Mouse (Mus musculus): ENCODE results near the gene Cep57l1. TPM values are rescaled to one million over a fixed set of nuclear protein-coding genes. Genes with fewer than 3 reads are reported as not detected.

Gene Cep57l1
- polyA plus RNA-seq, 1 experiment from 2014 or later = 5.3 TPM

GRCm38 (mm10) chr10:41830851-41831522 is 21.3 kb upstream of the Cep57l1 start:
- no peak for ATAC-seq (ENCODE audit: low FRiP score, low TSS enrichment)
- Histone ChIP-seq H3K4me2 (replicated peaks; ENCODE audit: low read depth) (no peak overlapping the region), H3K9ac (ENCODE audit: low read length) (no peak overlapping the region), H3K4me3 (ENCODE audit: low read depth, low read length) (no peak overlapping the region), H3K4me1 (replicated peaks; ENCODE audit: control insufficient read depth, insufficient read depth) (no peaks in the 10 kb centered on the region), H3K36me3 (ENCODE audit: control insufficient read depth, insufficient read depth, low read length) (no peaks in the 10 kb centered on the region), H3K27ac (replicated peaks) (no peak overlapping the region), H3K27me3 (ENCODE audit: control insufficient read depth, insufficient read depth, low read length) (no peaks in the 10 kb centered on the region), H3K9me3 (ENCODE audit: control insufficient read depth, low read length) (no peaks in the 10 kb centered on the region)
- TF ChIP-seq EP300 (optimal IDR thresholded peaks at IDR 0.05) = no peak
- TF ChIP-seq CTCF (IDR thresholded peaks at IDR 0.05; ENCODE audit: low read depth) = peak; percentile 93
- peak; percentile 53 for DNase-seq (ENCODE audit: low spot score)
- WGBS = 45% methylated on average over 9 of the region's 9 CpGs

DNA sequence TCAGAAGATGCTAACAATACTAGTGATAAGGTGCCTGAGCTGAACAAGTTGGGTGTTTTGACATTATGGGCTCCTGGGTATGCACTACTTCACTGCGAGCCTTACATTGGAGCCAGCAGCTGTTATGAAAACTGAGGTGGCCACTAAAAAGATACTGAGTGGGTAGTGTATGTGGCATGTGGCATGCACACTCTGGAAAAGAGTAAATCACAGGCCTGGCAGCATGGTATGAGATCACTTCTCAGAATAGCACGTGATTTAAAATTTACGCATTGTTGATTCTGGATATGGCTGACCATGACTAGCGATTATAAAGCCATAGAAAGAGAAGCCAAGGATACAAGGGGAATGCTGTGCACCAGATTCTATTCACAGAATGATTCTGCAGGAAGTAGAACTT is 20.8 kb upstream of the Cep57l1 start:
- TF ChIP-seq EP300 (optimal IDR thresholded peaks at IDR 0.05) (no peak), CTCF (IDR thresholded peaks at IDR 0.05; ENCODE audit: low read depth) (no peak)
- H3K27me3 ChIP-seq (ENCODE audit: control insufficient read depth, insufficient read depth, low read length) = no peaks in the 10 kb centered on the region
- H3K4me3 ChIP-seq (ENCODE audit: low read depth, low read length) = no peak overlapping the region
- no peak for DNase-seq (ENCODE audit: low spot score)
- no peak overlapping the region for H3K4me2 ChIP-seq (replicated peaks; ENCODE audit: low read depth)
- H3K27ac ChIP-seq (replicated peaks) = no peak overlapping the region
- H3K4me1 ChIP-seq (replicated peaks; ENCODE audit: control insufficient read depth, insufficient read depth) = no peaks in the 10 kb centered on the region
- H3K9me3 ChIP-seq (ENCODE audit: control insufficient read depth, low read length) = no peaks in the 10 kb centered on the region
- no peaks in the 10 kb centered on the region for H3K36me3 ChIP-seq (ENCODE audit: control insufficient read depth, insufficient read depth, low read length)
- ATAC-seq (ENCODE audit: low FRiP score, low TSS enrichment) = no peak
- H3K9ac ChIP-seq (ENCODE audit: low read length) = no peak overlapping the region
- WGBS = 59% methylated on average over 4 of the region's 4 CpGs

DNA sequence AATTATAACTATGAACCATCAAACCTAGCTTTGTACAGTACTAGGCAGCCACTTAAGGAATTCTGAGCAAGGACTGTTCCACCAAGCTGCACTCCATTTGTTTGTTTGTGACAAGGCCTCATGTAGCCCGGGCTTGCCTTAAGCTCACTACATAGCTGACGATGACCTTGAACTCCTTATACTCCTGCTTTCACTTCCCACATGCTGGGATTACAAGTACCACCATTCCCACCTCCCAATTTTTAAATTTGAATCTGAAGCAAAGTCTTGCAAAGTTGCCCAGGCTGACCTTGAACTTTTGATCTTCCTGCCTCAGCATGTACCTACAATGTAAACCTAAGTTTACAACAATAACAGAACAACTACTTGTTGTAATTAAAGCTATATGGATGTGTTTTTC is 20.3 kb upstream of the Cep57l1 start:
- Histone ChIP-seq H3K9ac (ENCODE audit: low read length) (no peak overlapping the region), H3K9me3 (ENCODE audit: control insufficient read depth, low read length) (no peaks in the 10 kb centered on the region), H3K4me1 (replicated peaks; ENCODE audit: control insufficient read depth, insufficient read depth) (no peaks in the 10 kb centered on the region), H3K4me2 (replicated peaks; ENCODE audit: low read depth) (no peak overlapping the region), H3K36me3 (ENCODE audit: control insufficient read depth, insufficient read depth, low read length) (no peaks in the 10 kb centered on the region), H3K4me3 (ENCODE audit: low read depth, low read length) (no peak overlapping the region), H3K27me3 (ENCODE audit: control insufficient read depth, insufficient read depth, low read length) (no peaks in the 10 kb centered on the region), H3K27ac (replicated peaks) (no peak overlapping the region)
- 78% methylated on average over 2 of the region's 2 CpGs for WGBS
- TF ChIP-seq CTCF (IDR thresholded peaks at IDR 0.05; ENCODE audit: low read depth) (no peak), EP300 (optimal IDR thresholded peaks at IDR 0.05) (no peak)
- ATAC-seq (ENCODE audit: low FRiP score, low TSS enrichment) (no peak), DNase-seq (ENCODE audit: low spot score) (no peak)

DNA sequence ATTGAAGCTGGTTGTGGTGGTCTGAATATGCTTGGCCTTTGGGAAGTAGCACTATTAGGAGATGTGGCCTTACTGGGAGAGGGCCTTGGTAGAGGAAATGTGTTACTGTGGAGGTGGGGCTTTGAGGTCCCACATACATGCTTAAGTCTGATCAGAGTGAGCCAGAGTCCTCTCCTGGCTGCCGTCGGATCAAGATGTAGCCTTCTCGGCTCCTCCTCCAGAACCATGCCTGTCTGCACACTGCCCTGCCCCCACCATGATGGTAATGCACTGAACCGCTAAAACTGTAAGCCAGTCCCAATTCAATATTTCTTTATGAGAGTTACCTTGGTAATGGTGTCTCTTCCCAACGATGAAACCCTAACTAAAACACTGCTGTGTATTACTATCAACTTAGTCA is 19.5 kb upstream of the Cep57l1 start:
- DNase-seq (ENCODE audit: low spot score) (no peak), ATAC-seq (ENCODE audit: low FRiP score, low TSS enrichment) (no peak)

DNA sequence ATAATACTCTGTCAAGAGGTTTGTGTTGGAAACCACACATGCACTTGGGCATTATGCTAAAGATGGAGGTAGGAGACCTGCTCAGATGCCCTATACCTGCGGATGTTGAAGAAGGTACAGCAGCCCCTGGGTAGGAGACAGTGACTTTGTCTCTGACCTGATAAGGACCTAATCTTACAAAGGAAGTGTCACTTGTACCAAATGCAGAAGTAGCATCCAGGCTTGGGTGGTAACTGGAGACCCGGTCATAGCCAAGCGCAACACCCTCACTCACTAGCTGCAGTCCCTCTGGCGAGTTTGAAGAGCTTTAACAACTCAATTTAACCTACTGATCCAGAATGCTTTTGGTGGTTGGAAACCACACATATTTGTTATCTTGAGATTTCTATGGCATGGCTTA is 18.1 kb upstream of the Cep57l1 start:
- ATAC-seq (ENCODE audit: low FRiP score, low TSS enrichment) (no peak), DNase-seq (ENCODE audit: low spot score) (no peak)
- H3K4me1 ChIP-seq (replicated peaks; ENCODE audit: control insufficient read depth, insufficient read depth) = no peaks in the 10 kb centered on the region
- no peak overlapping the region for H3K4me3 ChIP-seq (ENCODE audit: low read depth, low read length)
- no peak overlapping the region for H3K27ac ChIP-seq (replicated peaks)
- H3K9ac ChIP-seq (ENCODE audit: low read length) = no peak overlapping the region
- WGBS = 83% methylated on average over 4 of the region's 4 CpGs
- no peaks in the 10 kb centered on the region for H3K27me3 ChIP-seq (ENCODE audit: control insufficient read depth, insufficient read depth, low read length)
- no peak overlapping the region for H3K4me2 ChIP-seq (replicated peaks; ENCODE audit: low read depth)
- H3K36me3 ChIP-seq (ENCODE audit: control insufficient read depth, insufficient read depth, low read length) = no peaks in the 10 kb centered on the region
- TF ChIP-seq CTCF (IDR thresholded peaks at IDR 0.05; ENCODE audit: low read depth) (no peak), EP300 (optimal IDR thresholded peaks at IDR 0.05) (no peak)
- no peaks in the 10 kb centered on the region for H3K9me3 ChIP-seq (ENCODE audit: control insufficient read depth, low read length)

More for the DNA sequence above, 19.5 kb upstream of the Cep57l1 start:
- Histone ChIP-seq H3K4me2 (replicated peaks; ENCODE audit: low read depth) (no peak overlapping the region), H3K4me1 (replicated peaks; ENCODE audit: control insufficient read depth, insufficient read depth) (no peaks in the 10 kb centered on the region), H3K27me3 (ENCODE audit: control insufficient read depth, insufficient read depth, low read length) (no peaks in the 10 kb centered on the region), H3K4me3 (ENCODE audit: low read depth, low read length) (no peak overlapping the region), H3K27ac (replicated peaks) (no peak overlapping the region), H3K9ac (ENCODE audit: low read length) (no peak overlapping the region), H3K9me3 (ENCODE audit: control insufficient read depth, low read length) (no peaks in the 10 kb centered on the region), H3K36me3 (ENCODE audit: control insufficient read depth, insufficient read depth, low read length) (no peaks in the 10 kb centered on the region)
- WGBS = 92% methylated on average over 5 of the region's 5 CpGs
- TF ChIP-seq CTCF (IDR thresholded peaks at IDR 0.05; ENCODE audit: low read depth) (no peak), EP300 (optimal IDR thresholded peaks at IDR 0.05) (no peak)

- H3K4me2 ChIP-seq (replicated peaks; ENCODE audit: low read depth) = no peak overlapping the region
- 0 out of 2 replicates have a peak overlapping the region, but pooled peaks have one; percentile 49 for H3K27ac ChIP-seq (replicated peaks)
- no peak overlapping the region for H3K9ac ChIP-seq (ENCODE audit: low read length)
- H3K36me3 ChIP-seq (ENCODE audit: control insufficient read depth, insufficient read depth, low read length) = no peaks in the 10 kb centered on the region
- TF ChIP-seq EP300 (optimal IDR thresholded peaks at IDR 0.05) = no peak
- TF ChIP-seq CTCF (IDR thresholded peaks at IDR 0.05; ENCODE audit: low read depth) = peak; percentile 42
- 75% methylated on average over 6 of the region's 6 CpGs for WGBS
- H3K4me3 ChIP-seq (ENCODE audit: low read depth, low read length) = no peak overlapping the region
- H3K27me3 ChIP-seq (ENCODE audit: control insufficient read depth, insufficient read depth, low read length) = no peaks in the 10 kb centered on the region
- no peak for ATAC-seq (ENCODE audit: low FRiP score, low TSS enrichment)
- H3K4me1 ChIP-seq (replicated peaks; ENCODE audit: control insufficient read depth, insufficient read depth) = no peaks in the 10 kb centered on the region
- DNase-seq (ENCODE audit: low spot score) = no peak
- H3K9me3 ChIP-seq (ENCODE audit: control insufficient read depth, low read length) = no peaks in the 10 kb centered on the region
Measured at GRCm38 (mm10) chr10:41826526-41827116, 16.9 kb upstream of the Cep57l1 start.
